In the genomic region with DNA sequence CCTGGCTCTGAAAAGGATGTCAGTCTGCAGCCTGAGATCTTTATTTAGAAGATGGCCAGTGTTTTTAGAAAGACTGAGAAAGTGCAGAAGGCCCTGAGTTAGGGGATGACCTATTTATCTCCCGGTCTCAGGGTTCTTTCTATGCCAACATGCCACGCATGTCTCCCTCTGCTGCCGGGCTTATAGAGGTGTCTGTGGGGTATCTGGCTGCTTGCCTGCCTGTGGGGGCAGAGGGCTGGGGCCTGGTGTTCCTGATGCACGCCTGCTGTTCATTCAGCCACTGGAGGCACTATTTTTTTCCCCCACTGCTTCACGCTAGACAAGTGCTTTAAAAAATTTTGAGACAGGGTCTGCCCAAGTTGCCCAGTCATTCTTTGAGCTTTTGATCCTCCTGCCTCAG, we compare ENCODE assay signal across 14 mouse cellular contexts. TPM values are rescaled to one million over a fixed set of nuclear protein-coding genes. Genes with fewer than 3 reads are reported as not detected.
A peak's percentile ranks its signal among the peaks of the same experiment; 100 is the strongest.
DNase-seq lines count a peak whose midpoint lies in the region; ATAC-seq and TF ChIP-seq lines count a peak whose summit lies in the region.
"Had no signal": no experiment of that assay in that cellular context is flagged by ENCODE, and none has a peak within 500 bp of the region (broad histone marks: within the 10 kb centered on the region; RNA-seq: fewer than 3 reads in every experiment).

No protein-coding gene starts in this region.

- 0 out of 2 replicates have a peak overlapping the region, but pooled peaks have one; percentile 5 for H3K4me3 ChIP-seq in forebrain, embryonic 10.5 days
- no peak overlapping the region for H3K4me3 ChIP-seq in forebrain, embryonic 14.5 days (ENCODE audit: low read depth, low read length)
- peak overlapping the region; percentile 18; the same call in 1 of the 2 replicates for H3K4me3 ChIP-seq in layer of hippocampus, adult 2 months
- no peak overlapping the region for H3K4me3 ChIP-seq in kidney, postnatal 0 days (replicated peaks; ENCODE audit: low read depth, low read length)
- H3K4me3 ChIP-seq: embryonic facial prominence, embryonic 12.5 days had no signal

- no peak for ATAC-seq in forebrain, embryonic 14.5 days
- ATAC-seq in kidney, postnatal 0 days (replicated peaks; ENCODE audit: low FRiP score, low read depth): no peak
- no peak for ATAC-seq in granulocyte monocyte progenitor cell, adult 5-6 weeks (replicated peaks; ENCODE audit: poor library complexity, severe bottlenecking)
- ATAC-seq: forebrain, embryonic 13.5 days; intestine, postnatal 0 days had no signal

- no peaks in the 10 kb centered on the region for H3K27me3 ChIP-seq in forebrain, embryonic 10.5 days (ENCODE audit: poor library complexity, severe bottlenecking)
- no peaks in the 10 kb centered on the region for H3K27me3 ChIP-seq in forebrain, embryonic 14.5 days (replicated peaks; ENCODE audit: control insufficient read depth, insufficient read depth, low read length)
- H3K27me3 ChIP-seq in kidney, postnatal 0 days (ENCODE audit: insufficient read depth, low read length): no peaks in the 10 kb centered on the region
- H3K27me3 ChIP-seq: embryonic facial prominence, embryonic 12.5 days; forebrain, embryonic 13.5 days; hindbrain, embryonic 13.5 days had no signal

- no peaks in the 10 kb centered on the region for H3K9me3 ChIP-seq in forebrain, embryonic 10.5 days
- H3K9me3 ChIP-seq in forebrain, embryonic 14.5 days (replicated peaks; ENCODE audit: control insufficient read depth, low read length): no peaks in the 10 kb centered on the region
- H3K9me3 ChIP-seq in kidney, postnatal 0 days (replicated peaks; ENCODE audit: low read length): no peaks in the 10 kb centered on the region
- H3K9me3 ChIP-seq: embryonic facial prominence, embryonic 12.5 days; forebrain, embryonic 13.5 days; hindbrain, embryonic 13.5 days had no signal

- peaks cover 18% of the 10 kb centered on the region for H3K4me1 ChIP-seq in forebrain, embryonic 10.5 days
- H3K4me1 ChIP-seq in forebrain, embryonic 14.5 days (ENCODE audit: control insufficient read depth, insufficient read depth, low read length): peaks cover 6% of the 10 kb centered on the region
- H3K4me1 ChIP-seq in kidney, postnatal 0 days (replicated peaks; ENCODE audit: insufficient read depth, low read length): peaks cover 14% of the 10 kb centered on the region; the same call in 1 of the 2 replicates

- no peak overlapping the region for H3K4me2 ChIP-seq in forebrain, embryonic 14.5 days (ENCODE audit: low read length)
- H3K4me2 ChIP-seq in kidney, postnatal 0 days (ENCODE audit: low read length): no peak overlapping the region

- H3K9ac ChIP-seq in forebrain, embryonic 14.5 days (ENCODE audit: low read length): no peak overlapping the region
- no peak overlapping the region for H3K9ac ChIP-seq in kidney, postnatal 0 days (ENCODE audit: low read depth, low read length)

- no peak for DNase-seq in forebrain, embryonic 10.5 days (ENCODE audit: extremely low spot score, low spot score)
- no peak for DNase-seq in forebrain, embryonic 14.5 days (ENCODE audit: low spot score)
- DNase-seq in layer of hippocampus, adult 2 months (ENCODE audit: low spot score in 2 of 2): no peak
- no peak for DNase-seq in layer of hippocampus, adult 11-12 months (ENCODE audit: low spot score)
- DNase-seq in MN1 (ENCODE audit: low spot score): peak; percentile 68
- no peak for DNase-seq in kidney, postnatal 0 days (ENCODE audit: low spot score)
- no peak for DNase-seq in spleen, postnatal 14 days (ENCODE audit: low spot score in 2 of 2)
- DNase-seq: cerebellum, adult 8-10 months; gastrocnemius, postnatal 14 days had no signal

- 82% methylated on average over 5 of the region's 5 CpGs for WGBS in forebrain, embryonic 10.5 days
- 66% methylated on average over 5 of the region's 5 CpGs for WGBS in forebrain, embryonic 14.5 days
- 69% methylated on average over 5 of the region's 5 CpGs for WGBS in kidney, postnatal 0 days

- H3K27ac ChIP-seq in forebrain, embryonic 10.5 days: no peak overlapping the region
- no peak overlapping the region for H3K27ac ChIP-seq in forebrain, embryonic 14.5 days (ENCODE audit: low read depth, low read length)
- peak overlapping the region; percentile 93; the same call in 1 of the 2 replicates for H3K27ac ChIP-seq in layer of hippocampus, adult 2 months
- peak overlapping the region; percentile 16; the same call in 1 of the 2 replicates for H3K27ac ChIP-seq in kidney, postnatal 0 days
- H3K27ac ChIP-seq: embryonic facial prominence, embryonic 12.5 days; forebrain, embryonic 13.5 days; hindbrain, embryonic 13.5 days had no signal

- TF ChIP-seq CTCF in layer of hippocampus, adult 2 months (conservative IDR thresholded peaks at IDR 0.05): peak; percentile 50
- TF ChIP-seq CTCF in kidney, postnatal 0 days (IDR thresholded peaks at IDR 0.05; ENCODE audit: low read depth): 0 out of 2 replicates have a peak, but pooled peaks have one; percentile 5

- peaks cover 52% of the 10 kb centered on the region for H3K36me3 ChIP-seq in forebrain, embryonic 10.5 days (replicated peaks)
- H3K36me3 ChIP-seq in forebrain, embryonic 14.5 days (ENCODE audit: control insufficient read depth, insufficient read depth, low read length): peaks cover 42% of the 10 kb centered on the region
- H3K36me3 ChIP-seq in kidney, postnatal 0 days (ENCODE audit: insufficient read depth, low read length): peaks cover 37% of the 10 kb centered on the region

RNA-seq across cellular contexts. Expression of a gene that starts 2.2 kb away (rescaled TPM):
- polyA plus RNA-seq in forebrain, embryonic 10.5 days (2016; fragmentation: Nextera tagmentation; extraction: Ambion mirVana): 29.9 and 30.9 TPM in 2 replicates
- polyA plus RNA-seq in forebrain, embryonic 14.5 days (2014; fragmentation: Nextera tagmentation; extraction: Ambion mirVana): 18.7 and 23.7 TPM in 2 replicates
- total RNA-seq in layer of hippocampus, adult 2 months (2021): 100 to 1,000 TPM; 112 to 120 TPM
- 22.2 and 22.8 TPM in 2 replicates for polyA plus RNA-seq in kidney, postnatal 0 days (2015; fragmentation: Nextera tagmentation; extraction: Ambion mirVana)
- total RNA-seq in granulocyte monocyte progenitor cell, adult 5-6 weeks (2014; fragmentation: Nextera tagmentation): 6.8 and 13.5 TPM in 2 replicates
- total RNA-seq in granulocyte monocyte progenitor cell, adult 5-6 weeks (2017): 7.0 and 7.3 TPM in 2 replicates

RNA-seq across cellular contexts. Expression of a gene that starts 7.1 kb away (rescaled TPM):
- polyA plus RNA-seq in forebrain, embryonic 10.5 days (2016; fragmentation: Nextera tagmentation; extraction: Ambion mirVana): 76.9 and 82.0 TPM in 2 replicates
- 106 and 123 TPM in 2 replicates for polyA plus RNA-seq in forebrain, embryonic 14.5 days (2014; fragmentation: Nextera tagmentation; extraction: Ambion mirVana)
- 100 to 1,000 TPM; 287 to 288 TPM for total RNA-seq in layer of hippocampus, adult 2 months (2021)
- 65.1 and 66.4 TPM in 2 replicates for polyA plus RNA-seq in kidney, postnatal 0 days (2015; fragmentation: Nextera tagmentation; extraction: Ambion mirVana)
- 32.3 and 47.4 TPM in 2 replicates for total RNA-seq in granulocyte monocyte progenitor cell, adult 5-6 weeks (2014; fragmentation: Nextera tagmentation)
- total RNA-seq in granulocyte monocyte progenitor cell, adult 5-6 weeks (2017): 23.1 and 41.1 TPM in 2 replicates

RNA-seq across cellular contexts. Expression of a gene that starts 25.9 kb away (rescaled TPM):
- polyA plus RNA-seq in forebrain, embryonic 10.5 days (2016; fragmentation: Nextera tagmentation; extraction: Ambion mirVana): 54.8 and 60.1 TPM in 2 replicates
- polyA plus RNA-seq in forebrain, embryonic 14.5 days (2014; fragmentation: Nextera tagmentation; extraction: Ambion mirVana): 48.1 and 57.8 TPM in 2 replicates
- 10 to 100 TPM; 22.8 to 24.0 TPM for total RNA-seq in layer of hippocampus, adult 2 months (2021)
- 23.4 and 24.5 TPM in 2 replicates for polyA plus RNA-seq in kidney, postnatal 0 days (2015; fragmentation: Nextera tagmentation; extraction: Ambion mirVana)
- total RNA-seq in granulocyte monocyte progenitor cell, adult 5-6 weeks (2014; fragmentation: Nextera tagmentation): 13.4 and 17.5 TPM in 2 replicates
- 19.1 and 29.6 TPM in 2 replicates for total RNA-seq in granulocyte monocyte progenitor cell, adult 5-6 weeks (2017)

RNA-seq across cellular contexts. Expression of a gene that starts 49.4 kb away (rescaled TPM):
- polyA plus RNA-seq in forebrain, embryonic 10.5 days (2016; fragmentation: Nextera tagmentation; extraction: Ambion mirVana): 23.2 and 23.6 TPM in 2 replicates
- 26.8 and 31.9 TPM in 2 replicates for polyA plus RNA-seq in forebrain, embryonic 14.5 days (2014; fragmentation: Nextera tagmentation; extraction: Ambion mirVana)
- total RNA-seq in layer of hippocampus, adult 2 months (2021): 10 to 100 TPM; 50.9 to 51.6 TPM
- polyA plus RNA-seq in kidney, postnatal 0 days (2015; fragmentation: Nextera tagmentation; extraction: Ambion mirVana): 42.9 and 49.2 TPM in 2 replicates
- total RNA-seq in granulocyte monocyte progenitor cell, adult 5-6 weeks (2014; fragmentation: Nextera tagmentation): 18.1 and 35.3 TPM in 2 replicates
- total RNA-seq in granulocyte monocyte progenitor cell, adult 5-6 weeks (2017): 7.1 and 14.7 TPM in 2 replicates

RNA-seq across cellular contexts. Expression of a gene that starts 49.6 kb away (rescaled TPM):
- polyA plus RNA-seq in forebrain, embryonic 10.5 days (2016; fragmentation: Nextera tagmentation; extraction: Ambion mirVana): 149 and 165 TPM in 2 replicates
- polyA plus RNA-seq in forebrain, embryonic 14.5 days (2014; fragmentation: Nextera tagmentation; extraction: Ambion mirVana): 66.6 and 88.4 TPM in 2 replicates
- 100 to 1,000 TPM; 152 to 168 TPM for total RNA-seq in layer of hippocampus, adult 2 months (2021)
- polyA plus RNA-seq in kidney, postnatal 0 days (2015; fragmentation: Nextera tagmentation; extraction: Ambion mirVana): 131 and 142 TPM in 2 replicates
- 127 and 167 TPM in 2 replicates for total RNA-seq in granulocyte monocyte progenitor cell, adult 5-6 weeks (2014; fragmentation: Nextera tagmentation)
- total RNA-seq in granulocyte monocyte progenitor cell, adult 5-6 weeks (2017): 58.5 and 61.0 TPM in 2 replicates

Comparison
In these comparisons a context has a peak if more than half of its experiments do, and no peak if none do; other contexts are left out.
1. H3K4me3 ChIP-seq: peak in forebrain, embryonic 10.5 days (single experiment) and layer of hippocampus, adult 2 months (single experiment); none in forebrain, embryonic 14.5 days (single experiment) and kidney, postnatal 0 days (single experiment).
2. H3K27ac ChIP-seq: peak in layer of hippocampus, adult 2 months (single experiment) and kidney, postnatal 0 days (single experiment); none in forebrain, embryonic 10.5 days (single experiment) and forebrain, embryonic 14.5 days (single experiment).